Mouse (Mus musculus): ENCODE data around the gene Afap1.

Gene Afap1

GRCm38 (mm10) chr5:35972739-35973138, 79.6 kb downstream of the Afap1 start:
- DNase-seq (ENCODE audit: low spot score in 2 of 2), result no peak

DNA sequence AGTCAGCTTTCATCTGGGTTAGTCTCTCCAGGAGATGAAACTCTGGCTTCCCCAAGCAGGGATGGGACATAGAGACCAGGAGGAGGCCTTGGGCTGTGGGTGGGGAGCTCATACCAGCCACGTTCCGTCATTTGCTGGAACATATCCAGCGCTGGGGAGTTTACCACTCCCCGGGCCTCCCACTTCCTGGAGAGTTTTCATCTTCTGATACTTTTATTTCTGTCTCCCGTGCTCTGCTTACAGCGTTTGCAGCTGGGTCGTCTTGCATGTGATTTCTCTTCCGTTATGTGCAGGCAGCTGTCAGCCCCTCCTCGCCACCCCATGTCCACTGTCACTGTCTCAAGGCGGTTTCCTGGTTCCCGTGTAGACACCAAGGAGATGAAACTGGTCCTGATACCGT, 80.7 kb downstream of the Afap1 start:
- peak in 1 of 2 experiments; percentile 68 for DNase-seq (ENCODE audit: low spot score in 2 of 2)

DNA sequence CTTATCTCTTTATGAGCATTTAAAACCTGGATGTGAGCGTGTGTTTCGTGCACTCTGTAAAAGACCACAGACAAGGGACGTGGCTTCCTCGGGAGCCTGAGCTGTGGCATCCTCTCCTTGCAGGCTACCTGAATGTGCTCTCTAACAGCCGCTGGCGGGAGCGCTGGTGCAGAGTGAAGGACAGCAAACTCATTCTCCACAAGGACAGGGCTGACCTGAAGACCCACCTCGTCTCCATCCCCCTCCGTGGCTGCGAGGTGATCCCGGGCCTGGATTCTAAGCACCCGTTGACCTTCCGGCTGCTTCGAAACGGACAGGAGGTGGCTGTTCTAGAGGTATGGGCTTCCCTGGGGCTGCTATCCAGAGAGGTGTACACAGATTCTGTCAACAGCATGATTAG, 81.1 kb downstream of the Afap1 start:
- no peak for DNase-seq (ENCODE audit: low spot score in 2 of 2)

- peak; percentile 68 to 82 for DNase-seq (ENCODE audit: low spot score in 2 of 2)
These were observed 82.6 kb downstream of the Afap1 start for GRCm38 (mm10) chr5:35975681-35976080.

GRCm38 (mm10) chr5:35980542-35980941, 87.4 kb downstream of the Afap1 start:
- DNase-seq (ENCODE audit: low spot score in 2 of 2), result no peak

GRCm38 (mm10) chr5:35981341-35981740, 88.2 kb downstream of the Afap1 start:
- no peak for DNase-seq (ENCODE audit: low spot score in 2 of 2)

DNA sequence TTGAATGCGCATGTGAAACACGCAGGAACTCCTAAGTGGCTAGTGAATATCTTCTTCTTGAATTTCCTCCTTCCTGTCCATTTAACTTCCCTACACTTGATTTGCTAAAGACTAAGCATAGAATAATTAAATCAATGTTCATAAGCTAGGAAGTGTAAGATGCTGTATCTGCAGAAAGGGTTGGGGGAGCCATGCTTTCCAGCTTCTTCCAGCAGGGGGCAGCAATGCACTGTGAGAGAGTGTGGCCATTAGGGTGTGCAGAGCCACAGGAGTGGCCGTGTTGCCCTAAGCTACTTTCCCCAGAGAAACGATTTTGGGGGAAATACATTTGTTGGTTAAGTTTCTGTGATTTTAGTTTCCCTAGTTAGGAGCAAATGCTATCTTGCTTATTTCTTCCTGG, 88.9 kb downstream of the Afap1 start:
- peak; percentile 83 to 90 for DNase-seq (ENCODE audit: low spot score in 2 of 2)

DNA sequence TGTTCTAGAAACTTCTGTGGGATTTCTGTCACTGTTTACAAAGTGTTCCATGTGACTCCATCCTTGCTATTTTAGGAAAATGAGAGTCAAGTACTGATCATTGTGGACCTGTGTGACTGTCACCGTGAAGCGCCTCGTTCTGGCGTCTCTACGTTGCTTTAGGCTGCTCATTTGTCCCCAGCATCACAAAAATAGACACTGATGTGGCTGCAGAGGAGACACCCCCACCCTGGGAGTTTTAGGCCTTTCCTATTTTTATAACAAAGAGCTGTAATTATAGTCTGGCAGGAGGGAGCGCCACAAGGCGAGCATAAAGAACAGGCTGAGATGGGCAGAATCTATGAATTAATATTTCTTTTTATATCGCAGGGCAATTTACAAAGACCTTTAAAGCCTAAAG, 92.5 kb downstream of the Afap1 start:
- DNase-seq (ENCODE audit: low spot score in 2 of 2), result peak; percentile 57 to 80

DNA sequence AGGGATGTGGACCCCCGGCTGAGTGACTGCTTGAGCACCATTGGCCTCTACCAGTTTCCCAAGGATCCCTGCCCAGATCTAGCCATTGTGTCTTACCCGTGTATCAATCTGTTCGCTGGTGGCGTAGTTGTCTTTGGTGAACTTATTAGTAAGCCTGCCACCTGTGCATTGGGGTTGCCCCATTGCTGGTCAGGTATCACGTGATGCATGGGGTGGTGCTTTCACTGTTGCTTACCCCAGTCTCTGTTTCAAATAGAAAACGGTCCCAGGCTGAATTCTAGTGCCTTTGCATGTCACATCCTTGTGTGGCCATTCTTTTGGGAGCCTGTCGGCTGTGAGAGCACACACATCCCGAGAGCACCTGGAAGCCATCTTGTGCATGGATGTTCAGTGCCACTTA, 95.0 kb downstream of the Afap1 start:
- no peak for DNase-seq (ENCODE audit: low spot score in 2 of 2)

GRCm38 (mm10) chr5:35989506-35989905, 96.4 kb downstream of the Afap1 start:
- no peak for DNase-seq (ENCODE audit: low spot score in 2 of 2)

GRCm38 (mm10) chr5:35989986-35990735, 97.0 kb downstream of the Afap1 start:
- no peak for DNase-seq (ENCODE audit: low spot score in 2 of 2)

- DNase-seq (ENCODE audit: low spot score in 2 of 2), result no peak
These were observed 110.7 kb downstream of the Afap1 start for GRCm38 (mm10) chr5:36003797-36004196.

- DNase-seq (ENCODE audit: low spot score in 2 of 2), result no peak
These were observed 113.0 kb downstream of the Afap1 start for GRCm38 (mm10) chr5:36006106-36006505.

GRCm38 (mm10) chr5:36006586-36006985, 113.5 kb downstream of the Afap1 start:
- DNase-seq (ENCODE audit: low spot score in 2 of 2), result no peak

- peak; percentile 47 to 65 for DNase-seq (ENCODE audit: low spot score in 2 of 2)
These were observed 114.5 kb downstream of the Afap1 start for GRCm38 (mm10) chr5:36007649-36008048.

DNA sequence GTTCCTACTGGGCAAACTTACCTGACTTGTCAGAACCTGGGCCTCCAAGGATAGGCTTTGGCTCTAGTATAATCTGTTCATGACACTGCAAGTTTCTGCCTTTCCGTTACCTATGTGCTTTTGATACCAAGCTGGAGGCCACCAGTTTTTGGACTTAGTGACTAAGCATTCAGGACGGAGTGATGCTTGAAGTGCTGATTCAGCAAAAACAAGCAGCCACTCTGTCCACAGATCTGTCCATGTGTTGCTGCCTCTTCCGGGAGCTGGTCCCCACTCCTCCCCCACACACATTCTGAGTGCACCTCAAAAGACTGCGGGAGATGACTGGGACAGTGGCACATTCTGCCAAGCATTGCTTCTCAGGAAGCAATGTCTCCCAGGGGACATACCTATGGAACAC, 116.3 kb downstream of the Afap1 start:
- no peak for DNase-seq (ENCODE audit: low spot score in 2 of 2)

- no peak for DNase-seq (ENCODE audit: low spot score in 2 of 2)
These were observed 125.2 kb downstream of the Afap1 start for GRCm38 (mm10) chr5:36018366-36018765.

- DNase-seq (ENCODE audit: low spot score in 2 of 2), result no peak
These were observed 128.0 kb downstream of the Afap1 start for GRCm38 (mm10) chr5:36021091-36021490.

- DNase-seq (ENCODE audit: low spot score in 2 of 2), result no peak
These were observed 129.2 kb downstream of the Afap1 start for GRCm38 (mm10) chr5:36022361-36022760.

- DNase-seq (ENCODE audit: low spot score in 2 of 2), result no peak
These were observed 131.0 kb downstream of the Afap1 start for GRCm38 (mm10) chr5:36024003-36024685.

DNA sequence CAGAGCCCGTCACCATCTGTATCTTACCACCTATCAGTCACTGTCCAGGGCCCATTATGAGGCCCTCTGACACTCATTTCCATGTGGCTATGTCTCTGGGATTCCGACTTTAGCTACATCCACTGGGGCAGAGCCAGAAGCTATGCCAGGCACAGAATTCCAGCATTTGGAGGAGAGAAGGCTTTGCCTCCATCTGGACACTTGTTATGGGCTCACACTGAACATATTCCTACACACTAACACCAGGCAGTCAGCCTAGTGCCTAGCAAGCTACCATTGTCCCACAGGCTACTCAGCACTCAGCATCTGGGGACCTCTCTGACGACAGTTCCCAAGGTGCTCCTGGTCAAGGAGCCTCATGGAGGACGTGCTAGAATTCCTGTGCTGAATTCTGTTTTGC, 132.0 kb downstream of the Afap1 start:
- no peak for DNase-seq (ENCODE audit: low spot score in 2 of 2)

DNA sequence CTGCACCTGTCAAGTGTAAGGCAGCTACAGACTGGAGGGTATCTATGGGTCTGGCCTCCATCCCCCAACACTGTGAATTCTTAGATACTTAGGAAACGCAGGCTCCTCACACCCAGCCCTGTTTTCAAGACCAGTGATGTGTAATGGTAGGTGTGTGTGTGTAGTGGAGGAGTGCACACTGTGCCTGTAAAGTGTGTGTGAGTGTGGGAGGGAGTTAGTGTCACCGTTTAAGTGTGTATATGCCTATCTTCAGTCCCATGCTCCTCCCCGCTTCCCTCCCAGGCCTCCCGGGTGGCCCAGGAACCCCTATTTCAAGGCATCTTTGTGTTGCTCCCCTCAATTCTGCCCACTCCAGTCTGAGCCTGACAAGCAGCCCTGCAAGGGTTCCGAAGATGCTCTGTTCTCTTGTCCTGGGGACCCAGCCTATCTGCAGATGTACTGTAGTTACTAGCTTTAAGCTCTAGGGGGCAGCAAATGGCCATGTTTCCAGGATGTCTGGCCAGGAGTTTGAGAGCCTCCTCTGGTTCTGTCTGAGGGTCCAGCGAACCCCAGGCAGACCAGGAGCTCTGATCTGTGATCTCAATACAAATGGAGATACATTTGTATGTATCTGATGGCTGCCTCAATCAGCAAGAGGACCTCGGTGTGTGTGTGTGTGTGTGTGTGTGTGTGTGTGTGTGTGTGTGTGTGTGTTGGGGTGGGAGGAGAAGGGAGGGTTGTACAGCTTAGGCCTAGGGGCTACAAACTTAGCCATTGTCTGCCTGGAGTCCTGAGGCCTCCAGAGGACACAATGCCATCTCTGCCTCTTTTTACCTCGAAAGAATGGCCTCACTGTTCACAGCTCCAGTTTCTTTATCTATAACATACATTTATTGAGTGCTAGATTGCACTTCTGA, 140.7 kb downstream of the Afap1 start:
- peak; percentile 67 to 69 for DNase-seq (ENCODE audit: low spot score in 2 of 2)

Data from right cerebral cortex, postnatal 10 days (tissue).